Mouse (Mus musculus): ENCODE measurements around the gene Tox2. TPM values are rescaled to one million over a fixed set of nuclear protein-coding genes. Genes with fewer than 3 reads are reported as not detected.
A peak's percentile ranks its signal among the peaks of the same experiment; 100 is the strongest.

The Tox2 gene
- polyA plus RNA-seq, 1 experiment from 2014 or later: 7.2 TPM

DNA sequence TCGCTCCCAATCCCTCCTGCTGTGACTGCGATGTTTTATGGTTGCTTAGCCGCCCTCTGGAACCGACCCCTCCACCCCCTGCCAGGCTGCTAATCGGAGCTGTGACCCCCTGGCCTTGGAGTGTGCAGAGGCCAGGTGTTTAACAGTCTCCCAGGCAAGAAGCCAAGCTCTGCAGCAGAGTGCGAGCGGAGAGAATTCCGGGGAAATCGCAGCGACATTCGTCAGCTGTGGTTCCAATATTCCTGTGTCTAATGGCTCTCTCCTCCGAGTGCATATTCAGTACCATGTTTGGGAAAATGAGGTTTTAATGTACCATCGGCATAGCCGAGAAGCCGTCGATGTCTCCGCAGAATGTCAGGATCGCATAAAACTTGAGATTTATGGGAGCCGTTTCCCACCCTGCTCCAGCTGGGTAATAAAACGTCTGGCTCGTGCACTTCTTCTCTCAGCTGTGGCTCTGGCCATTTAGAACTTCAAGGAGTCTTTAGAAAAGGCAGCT, 86.0 kb downstream of the Tox2 start:
- Histone ChIP-seq H3K36me3 (ENCODE audit: insufficient read depth, low read length) (no peaks in the 10 kb centered on the region), H3K9ac (replicated peaks; ENCODE audit: low read depth) (no peak overlapping the region), H3K27ac (ENCODE audit: low read length) (no peak overlapping the region), H3K9me3 (ENCODE audit: low read length) (no peaks in the 10 kb centered on the region), H3K27me3 (replicated peaks; ENCODE audit: insufficient read depth, low read length) (0 out of 2 replicates have a peak, but pooled peaks cover 3% of the 10 kb centered on the region), H3K4me2 (replicated peaks; ENCODE audit: low read depth, low read length) (no peak overlapping the region), H3K4me3 (ENCODE audit: low read depth, low read length) (no peak overlapping the region), H3K4me1 (ENCODE audit: insufficient read depth, low read depth, low read length) (no peaks in the 10 kb centered on the region)
- 11% methylated on average over 21 of the region's 21 CpGs for WGBS
- TF ChIP-seq CTCF (IDR thresholded peaks at IDR 0.05): no peak
- TF ChIP-seq EP300 (IDR thresholded peaks at IDR 0.05): no peak
- DNase-seq (ENCODE audit: low spot score): peak; percentile 25
- ATAC-seq: no peak

DNA sequence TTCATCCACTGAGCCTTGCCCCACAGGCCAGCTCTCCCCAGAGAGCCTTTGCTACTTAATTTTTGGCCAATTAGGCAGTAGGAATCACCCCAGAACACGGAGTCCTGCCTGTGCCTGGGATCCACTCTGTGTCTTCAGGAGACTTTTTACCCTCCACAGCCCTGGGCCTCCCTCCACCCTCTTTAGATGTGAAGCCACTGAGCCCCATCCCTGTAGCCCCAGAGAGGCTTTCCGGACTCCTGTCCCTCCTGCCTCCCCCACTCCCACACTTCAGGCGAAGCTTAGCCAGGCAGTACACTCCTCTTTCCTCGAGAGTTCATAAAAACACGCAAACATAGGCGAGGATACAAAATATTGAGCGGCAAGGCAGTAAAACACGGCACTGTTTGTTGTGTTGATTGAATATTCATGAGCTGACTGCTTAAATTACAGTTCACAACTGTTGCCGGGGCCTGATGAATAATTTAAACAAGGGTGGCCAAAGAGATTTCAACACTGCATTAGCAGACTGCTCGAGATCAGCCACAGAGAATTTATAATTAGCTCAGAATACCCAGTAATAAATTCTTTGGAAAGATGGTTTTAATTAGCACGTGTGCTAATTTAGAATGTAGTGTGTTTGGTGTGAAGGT, 94.2 kb downstream of the Tox2 start:
- Histone ChIP-seq H3K36me3 (ENCODE audit: insufficient read depth, low read length) (no peaks in the 10 kb centered on the region), H3K4me3 (ENCODE audit: low read depth, low read length) (no peak overlapping the region), H3K9me3 (ENCODE audit: low read length) (no peaks in the 10 kb centered on the region), H3K4me2 (replicated peaks; ENCODE audit: low read depth, low read length) (no peak overlapping the region), H3K4me1 (ENCODE audit: insufficient read depth, low read depth, low read length) (no peaks in the 10 kb centered on the region), H3K27ac (ENCODE audit: low read length) (no peak overlapping the region), H3K27me3 (replicated peaks; ENCODE audit: insufficient read depth, low read length) (no peaks in the 10 kb centered on the region), H3K9ac (replicated peaks; ENCODE audit: low read depth) (no peak overlapping the region)
- 58% methylated on average over 11 of the region's 11 CpGs for WGBS
- TF ChIP-seq CTCF (IDR thresholded peaks at IDR 0.05) (no peak), EP300 (IDR thresholded peaks at IDR 0.05) (no peak)
- ATAC-seq (no peak), DNase-seq (ENCODE audit: low spot score) (no peak)

DNA sequence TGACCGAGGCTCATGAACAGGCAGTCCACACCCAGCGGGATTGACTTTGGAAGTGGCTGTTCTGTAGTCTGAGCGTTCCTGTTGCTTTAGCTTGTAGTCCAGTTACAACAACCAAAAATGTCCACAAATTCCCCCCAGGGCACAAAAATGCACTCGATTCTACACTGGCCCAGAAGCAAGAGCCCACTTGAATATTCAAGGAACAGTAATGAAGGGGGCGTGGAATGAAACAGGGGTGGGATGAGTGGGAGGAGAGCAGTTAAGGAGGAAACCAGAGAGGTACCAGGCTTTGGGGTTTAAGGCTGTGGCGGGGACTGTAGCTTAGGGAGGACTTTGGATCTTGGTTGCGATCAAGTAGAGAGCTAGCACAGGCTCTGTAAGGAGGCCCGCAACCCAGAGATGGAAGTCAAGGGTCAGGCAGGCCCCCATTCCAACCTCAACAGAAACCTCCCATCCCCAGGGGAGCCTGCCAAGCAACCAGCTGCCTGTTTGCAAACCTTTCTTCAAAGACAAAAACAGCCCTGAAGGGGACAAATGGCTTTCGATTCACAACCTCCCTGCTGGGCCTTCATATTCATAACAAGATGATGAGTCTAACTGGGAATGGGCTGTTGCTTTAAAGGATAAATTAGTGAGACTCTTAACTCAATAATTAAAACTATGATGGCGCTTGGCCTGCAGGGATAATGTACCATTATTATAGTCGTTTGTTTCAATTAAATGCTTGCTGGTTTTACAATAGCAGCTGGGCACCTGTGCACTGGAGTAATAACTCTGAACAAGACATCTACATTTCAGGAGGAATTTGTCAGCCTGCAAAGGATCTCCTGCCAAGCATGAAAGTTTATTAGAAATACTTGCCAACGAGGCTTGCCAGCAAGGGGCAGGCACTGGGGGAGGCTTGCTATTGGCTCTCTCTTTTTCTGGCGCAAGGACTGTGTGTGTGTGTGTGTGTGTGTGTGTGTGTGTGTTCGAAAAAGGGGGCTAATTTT, 97.4 kb downstream of the Tox2 start:
- H3K9me3 ChIP-seq (ENCODE audit: low read length): no peaks in the 10 kb centered on the region
- H3K4me1 ChIP-seq (ENCODE audit: insufficient read depth, low read depth, low read length): no peaks in the 10 kb centered on the region
- TF ChIP-seq EP300 (IDR thresholded peaks at IDR 0.05) (no peak), CTCF (IDR thresholded peaks at IDR 0.05) (no peak)
- no peak overlapping the region for H3K4me2 ChIP-seq (replicated peaks; ENCODE audit: low read depth, low read length)
- 50% methylated on average over 14 of the region's 14 CpGs for WGBS
- H3K27ac ChIP-seq (ENCODE audit: low read length): no peak overlapping the region
- no peaks in the 10 kb centered on the region for H3K36me3 ChIP-seq (ENCODE audit: insufficient read depth, low read length)
- no peak for ATAC-seq
- H3K27me3 ChIP-seq (replicated peaks; ENCODE audit: insufficient read depth, low read length): no peaks in the 10 kb centered on the region
- no peak overlapping the region for H3K9ac ChIP-seq (replicated peaks; ENCODE audit: low read depth)
- no peak overlapping the region for H3K4me3 ChIP-seq (ENCODE audit: low read depth, low read length)
- no peak for DNase-seq (ENCODE audit: low spot score)

DNA sequence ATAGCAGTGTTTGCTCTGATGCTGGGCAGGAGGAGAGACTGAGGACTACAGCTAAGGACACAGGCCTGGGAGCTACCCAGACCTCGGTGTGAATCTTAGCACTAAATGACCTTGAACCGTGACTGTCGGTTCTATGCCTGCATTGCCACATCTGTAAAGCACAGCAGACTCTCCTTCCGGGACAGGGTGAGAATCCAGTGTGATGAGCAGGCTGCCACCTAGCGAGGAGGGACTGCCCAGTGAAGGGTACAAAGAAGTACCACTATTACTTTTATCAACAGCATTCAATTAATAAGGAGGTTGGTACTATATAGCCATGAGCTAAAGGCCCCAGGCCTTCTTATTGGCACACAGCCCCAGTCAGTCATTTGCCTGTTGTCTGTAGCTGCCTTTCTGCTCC, 98.7 kb downstream of the Tox2 start:
- Histone ChIP-seq H3K4me2 (replicated peaks; ENCODE audit: low read depth, low read length) (no peak overlapping the region), H3K4me1 (ENCODE audit: insufficient read depth, low read depth, low read length) (no peaks in the 10 kb centered on the region), H3K27ac (ENCODE audit: low read length) (no peak overlapping the region), H3K4me3 (ENCODE audit: low read depth, low read length) (no peak overlapping the region), H3K27me3 (replicated peaks; ENCODE audit: insufficient read depth, low read length) (no peaks in the 10 kb centered on the region), H3K36me3 (ENCODE audit: insufficient read depth, low read length) (no peaks in the 10 kb centered on the region), H3K9me3 (ENCODE audit: low read length) (no peaks in the 10 kb centered on the region), H3K9ac (replicated peaks; ENCODE audit: low read depth) (no peak overlapping the region)
- TF ChIP-seq CTCF (IDR thresholded peaks at IDR 0.05) (peak; percentile 43), EP300 (IDR thresholded peaks at IDR 0.05) (no peak)
- no peak for ATAC-seq
- DNase-seq (ENCODE audit: low spot score): no peak
- WGBS: 45% methylated on average over 5 of the region's 5 CpGs

DNA sequence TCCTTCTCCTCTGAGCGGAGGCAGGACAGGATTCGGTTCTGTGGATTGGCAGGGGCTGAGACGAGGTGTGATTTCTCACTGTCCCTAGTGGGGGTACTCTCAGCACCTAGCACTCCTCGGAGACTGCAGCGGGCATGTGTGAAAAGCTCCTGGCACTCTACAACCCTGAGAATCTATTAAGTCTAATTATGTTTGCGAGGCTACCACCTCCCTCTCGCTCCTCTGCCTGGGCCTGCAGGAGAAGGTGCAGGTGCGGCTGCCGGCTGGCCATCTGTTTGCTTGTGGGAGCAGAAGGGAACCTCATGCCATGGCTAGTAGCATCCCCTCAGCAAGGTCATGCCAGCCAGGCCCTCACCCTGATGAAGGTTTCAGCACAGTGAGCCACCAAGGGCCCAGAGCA, 100.1 kb downstream of the Tox2 start:
- DNase-seq (ENCODE audit: low spot score) (no peak), ATAC-seq (no peak)
- H3K27ac ChIP-seq (ENCODE audit: low read length): no peak overlapping the region
- TF ChIP-seq EP300 (IDR thresholded peaks at IDR 0.05): no peak
- TF ChIP-seq CTCF (IDR thresholded peaks at IDR 0.05): no peak
- no peak overlapping the region for H3K9ac ChIP-seq (replicated peaks; ENCODE audit: low read depth)
- WGBS: 61% methylated on average over 9 of the region's 9 CpGs
- no peak overlapping the region for H3K4me2 ChIP-seq (replicated peaks; ENCODE audit: low read depth, low read length)
- H3K36me3 ChIP-seq (ENCODE audit: insufficient read depth, low read length): no peaks in the 10 kb centered on the region
- no peak overlapping the region for H3K4me3 ChIP-seq (ENCODE audit: low read depth, low read length)
- H3K4me1 ChIP-seq (ENCODE audit: insufficient read depth, low read depth, low read length): no peaks in the 10 kb centered on the region
- no peaks in the 10 kb centered on the region for H3K27me3 ChIP-seq (replicated peaks; ENCODE audit: insufficient read depth, low read length)
- H3K9me3 ChIP-seq (ENCODE audit: low read length): no peaks in the 10 kb centered on the region

DNA sequence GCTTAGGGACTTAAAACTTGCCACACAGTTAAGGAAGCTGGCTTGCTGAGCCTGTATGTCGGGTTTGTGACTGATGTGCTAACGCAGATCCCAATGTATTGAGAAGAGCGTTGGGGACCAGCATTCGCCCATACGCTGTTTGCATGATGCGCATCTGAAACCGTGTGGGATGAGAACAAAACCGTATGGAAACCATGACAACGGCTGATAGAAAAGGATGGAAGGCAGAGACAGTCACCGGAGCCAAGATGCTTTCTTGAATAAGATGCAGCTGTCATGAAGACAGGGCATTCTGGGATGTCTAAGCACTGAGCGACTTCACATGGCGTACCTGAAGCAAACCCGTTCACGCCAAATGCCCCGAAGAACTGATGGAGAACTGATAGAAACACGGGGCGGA, 106.5 kb downstream of the Tox2 start:
- no peak for DNase-seq (ENCODE audit: low spot score)
- WGBS: 89% methylated on average over 17 of the region's 17 CpGs

More for the DNA sequence above, 106.5 kb downstream of the Tox2 start:
- H3K36me3 ChIP-seq (ENCODE audit: insufficient read depth, low read length): no peaks in the 10 kb centered on the region
- TF ChIP-seq EP300 (IDR thresholded peaks at IDR 0.05) (no peak), CTCF (IDR thresholded peaks at IDR 0.05) (no peak)
- H3K4me1 ChIP-seq (ENCODE audit: insufficient read depth, low read depth, low read length): no peaks in the 10 kb centered on the region
- no peak overlapping the region for H3K27ac ChIP-seq (ENCODE audit: low read length)
- H3K4me3 ChIP-seq (ENCODE audit: low read depth, low read length): no peak overlapping the region
- no peak for ATAC-seq
- no peak overlapping the region for H3K9ac ChIP-seq (replicated peaks; ENCODE audit: low read depth)
- no peak overlapping the region for H3K4me2 ChIP-seq (replicated peaks; ENCODE audit: low read depth, low read length)
- H3K27me3 ChIP-seq (replicated peaks; ENCODE audit: insufficient read depth, low read length): no peaks in the 10 kb centered on the region
- H3K9me3 ChIP-seq (ENCODE audit: low read length): no peaks in the 10 kb centered on the region

All from lung, postnatal 0 days (tissue).